Mouse (Mus musculus): ENCODE measurements around the gene Capzb. TPM values are rescaled to one million over a fixed set of nuclear protein-coding genes. Genes with fewer than 3 reads are reported as not detected.

Gene Capzb
- polyA plus RNA-seq, 1 experiment from 2014 or later: 249 TPM

DNA sequence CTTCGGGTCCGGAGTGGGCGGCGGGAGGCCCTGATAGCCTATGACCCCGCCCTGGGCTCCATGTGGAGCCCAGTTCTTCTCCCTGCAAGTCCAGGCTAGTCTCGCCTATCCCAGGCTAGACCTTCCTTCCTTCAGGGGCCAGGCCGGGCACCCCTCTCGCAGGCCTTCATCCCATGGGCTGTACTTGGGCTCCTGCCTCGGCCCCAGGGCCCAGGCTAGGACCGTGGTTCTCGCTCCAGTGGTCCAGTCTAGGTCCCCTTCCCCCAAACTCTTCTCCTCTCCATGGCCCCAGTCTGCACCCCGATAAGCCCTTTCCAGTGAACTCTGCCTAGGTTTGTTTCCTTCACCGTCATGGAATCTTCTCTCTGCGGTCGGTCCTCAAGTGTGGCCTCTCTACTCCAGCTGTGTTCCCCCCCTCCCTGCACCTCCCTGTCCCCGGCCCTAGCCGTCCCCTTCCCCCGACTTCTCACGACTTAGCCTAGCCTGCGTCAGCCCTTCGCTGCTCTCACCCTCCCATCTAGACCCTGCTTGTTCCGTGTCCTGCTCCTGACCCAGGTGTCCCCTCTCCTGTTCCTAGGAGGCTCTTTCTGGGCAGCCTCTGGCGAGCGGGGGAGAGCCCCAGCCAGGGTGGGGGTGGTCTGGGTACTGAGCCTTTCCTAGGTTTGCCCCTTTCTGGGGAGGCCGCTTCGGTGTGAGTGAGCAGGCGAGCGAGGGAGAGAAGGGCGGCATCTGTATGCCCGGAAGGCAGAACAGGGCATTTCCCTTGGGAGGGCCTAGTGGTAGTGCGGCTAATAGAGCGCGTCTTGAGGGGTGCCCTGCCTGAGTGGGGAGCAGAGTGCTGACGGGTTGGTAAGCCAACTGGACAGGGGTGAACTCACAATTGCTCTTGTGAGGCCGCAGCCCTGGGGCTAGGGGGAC is 736 bp downstream of the Capzb start:
- Histone ChIP-seq H3K9me3 (ENCODE audit: control insufficient read depth, low read length) (no peaks in the 10 kb centered on the region), H3K4me2 (replicated peaks) (peak overlapping the region; percentile 99), H3K27me3 (ENCODE audit: control insufficient read depth, insufficient read depth, low read length) (no peaks in the 10 kb centered on the region), H3K9ac (peak overlapping the region; percentile 95), H3K36me3 (replicated peaks; ENCODE audit: control insufficient read depth, insufficient read depth) (no peaks in the 10 kb centered on the region), H3K27ac (peak overlapping the region; percentile 83), H3K4me1 (replicated peaks; ENCODE audit: control insufficient read depth, insufficient read depth, low read length) (peaks cover 24% of the 10 kb centered on the region), H3K4me3 (replicated peaks; ENCODE audit: low read length) (peak overlapping the region; percentile 100)
- ATAC-seq (ENCODE audit: low FRiP score) (peak; percentile 31; the same call in 1 of the 2 replicates), DNase-seq (ENCODE audit: low spot score) (no peak)
- WGBS: 6% methylated on average over 35 of the region's 35 CpGs

GRCm38 (mm10) chr4:139195101-139195500 is 2.4 kb downstream of the Capzb start:
- no peak overlapping the region for H3K4me2 ChIP-seq (replicated peaks)
- ATAC-seq (ENCODE audit: low FRiP score): no peak
- WGBS: 88% methylated on average over 5 of the region's 5 CpGs
- no peak overlapping the region for H3K4me3 ChIP-seq (replicated peaks; ENCODE audit: low read length)
- DNase-seq (ENCODE audit: low spot score): no peak
- peaks cover 24% of the 10 kb centered on the region for H3K4me1 ChIP-seq (replicated peaks; ENCODE audit: control insufficient read depth, insufficient read depth, low read length)
- peaks cover 8% of the 10 kb centered on the region; the same call in 1 of the 2 replicates for H3K36me3 ChIP-seq (replicated peaks; ENCODE audit: control insufficient read depth, insufficient read depth)
- H3K9me3 ChIP-seq (ENCODE audit: control insufficient read depth, low read length): no peaks in the 10 kb centered on the region
- H3K27me3 ChIP-seq (ENCODE audit: control insufficient read depth, insufficient read depth, low read length): no peaks in the 10 kb centered on the region
- H3K27ac ChIP-seq: no peak overlapping the region
- no peak overlapping the region for H3K9ac ChIP-seq

DNA sequence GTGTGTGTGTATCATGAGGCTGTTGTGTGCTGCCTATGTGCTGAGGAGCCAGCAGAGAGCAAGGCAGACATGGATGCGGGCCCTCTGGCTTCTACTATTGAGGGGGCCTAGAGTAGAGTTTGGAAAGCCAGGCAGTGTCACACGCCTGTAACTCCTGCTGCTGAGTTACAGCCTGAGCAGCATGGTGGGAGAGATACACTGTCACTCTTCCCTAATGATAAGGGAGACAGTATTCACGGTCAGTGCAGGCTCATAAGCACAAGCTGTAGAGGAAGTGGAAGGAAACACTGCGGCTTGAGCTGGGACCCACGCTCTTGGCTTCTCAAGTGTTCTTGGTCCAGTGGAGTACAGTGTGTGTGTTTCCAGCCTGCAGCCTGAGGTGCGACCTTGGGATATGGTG is 3.8 kb downstream of the Capzb start:
- no peak for DNase-seq (ENCODE audit: low spot score)
- Histone ChIP-seq H3K9ac (no peak overlapping the region), H3K27me3 (ENCODE audit: control insufficient read depth, insufficient read depth, low read length) (no peaks in the 10 kb centered on the region), H3K36me3 (replicated peaks; ENCODE audit: control insufficient read depth, insufficient read depth) (peaks cover 9% of the 10 kb centered on the region; the same call in 1 of the 2 replicates), H3K4me1 (replicated peaks; ENCODE audit: control insufficient read depth, insufficient read depth, low read length) (peaks cover 20% of the 10 kb centered on the region), H3K27ac (no peak overlapping the region), H3K9me3 (ENCODE audit: control insufficient read depth, low read length) (no peaks in the 10 kb centered on the region), H3K4me3 (replicated peaks; ENCODE audit: low read length) (no peak overlapping the region), H3K4me2 (replicated peaks) (no peak overlapping the region)
- ATAC-seq (ENCODE audit: low FRiP score): no peak
- WGBS: 92% methylated on average over 6 of the region's 6 CpGs

- no peak overlapping the region for H3K4me2 ChIP-seq (replicated peaks)
- no peak overlapping the region for H3K27ac ChIP-seq
- H3K4me3 ChIP-seq (replicated peaks; ENCODE audit: low read length): no peak overlapping the region
- ATAC-seq (ENCODE audit: low FRiP score) (no peak), DNase-seq (ENCODE audit: low spot score) (no peak)
- H3K9ac ChIP-seq: no peak overlapping the region
- 91% methylated on average over 6 of the region's 6 CpGs for WGBS
- peaks cover 9% of the 10 kb centered on the region; the same call in 1 of the 2 replicates for H3K36me3 ChIP-seq (replicated peaks; ENCODE audit: control insufficient read depth, insufficient read depth)
- H3K9me3 ChIP-seq (ENCODE audit: control insufficient read depth, low read length): no peaks in the 10 kb centered on the region
- peaks cover 15% of the 10 kb centered on the region for H3K4me1 ChIP-seq (replicated peaks; ENCODE audit: control insufficient read depth, insufficient read depth, low read length)
- no peaks in the 10 kb centered on the region for H3K27me3 ChIP-seq (ENCODE audit: control insufficient read depth, insufficient read depth, low read length)
Observed at GRCm38 (mm10) chr4:139196949-139197348, 4.2 kb downstream of the Capzb start.

- Histone ChIP-seq H3K27me3 (ENCODE audit: control insufficient read depth, insufficient read depth, low read length) (no peaks in the 10 kb centered on the region), H3K9me3 (ENCODE audit: control insufficient read depth, low read length) (no peaks in the 10 kb centered on the region), H3K27ac (no peak overlapping the region), H3K4me2 (replicated peaks) (no peak overlapping the region), H3K9ac (no peak overlapping the region), H3K4me3 (replicated peaks; ENCODE audit: low read length) (no peak overlapping the region), H3K4me1 (replicated peaks; ENCODE audit: control insufficient read depth, insufficient read depth, low read length) (peaks cover 15% of the 10 kb centered on the region), H3K36me3 (replicated peaks; ENCODE audit: control insufficient read depth, insufficient read depth) (peaks cover 9% of the 10 kb centered on the region; the same call in 1 of the 2 replicates)
- DNase-seq (ENCODE audit: low spot score): no peak
- WGBS: 92% methylated on average over 5 of the region's 5 CpGs
- ATAC-seq (ENCODE audit: low FRiP score): no peak
Observed at GRCm38 (mm10) chr4:139197453-139197852, 4.8 kb downstream of the Capzb start.

DNA sequence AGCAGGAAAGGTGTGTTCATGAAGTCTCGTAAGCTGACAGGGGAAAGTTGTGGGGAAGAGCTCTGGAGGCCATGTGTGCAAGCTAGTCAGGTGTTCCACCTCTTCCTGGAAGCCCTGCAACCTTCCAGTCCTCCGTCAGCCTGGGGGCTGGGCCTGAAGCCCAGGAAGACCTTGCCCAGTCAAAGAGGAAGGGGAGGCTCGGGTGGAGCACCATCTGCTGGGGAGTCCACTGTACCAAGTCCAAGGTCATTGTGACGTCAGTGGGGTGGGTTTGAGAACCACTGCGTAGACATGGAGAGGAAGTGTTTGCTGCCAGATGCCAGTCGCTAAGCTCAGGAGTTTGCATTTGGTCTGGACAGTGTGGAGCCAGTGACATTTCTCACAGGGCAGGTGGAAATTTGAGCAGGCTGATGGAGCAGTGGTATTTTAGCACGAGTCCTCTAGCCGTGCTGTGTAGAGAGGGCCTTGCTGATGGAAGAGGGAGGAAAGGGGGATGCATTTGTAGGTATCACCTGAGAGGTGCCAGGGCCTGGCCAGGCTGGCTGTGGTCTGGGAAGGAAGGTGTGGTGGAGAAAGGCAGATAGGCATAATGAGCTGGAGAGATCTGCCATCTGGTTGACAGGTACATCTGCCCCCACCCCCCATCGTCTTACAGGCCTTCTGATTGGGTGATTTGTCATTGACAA is 5.4 kb downstream of the Capzb start:
- ATAC-seq (ENCODE audit: low FRiP score) (no peak), DNase-seq (ENCODE audit: low spot score) (no peak)
- no peak overlapping the region for H3K27ac ChIP-seq
- WGBS: 87% methylated on average over 9 of the region's 9 CpGs
- H3K36me3 ChIP-seq (replicated peaks; ENCODE audit: control insufficient read depth, insufficient read depth): peaks cover 9% of the 10 kb centered on the region; the same call in 1 of the 2 replicates
- H3K9me3 ChIP-seq (ENCODE audit: control insufficient read depth, low read length): no peaks in the 10 kb centered on the region
- H3K4me1 ChIP-seq (replicated peaks; ENCODE audit: control insufficient read depth, insufficient read depth, low read length): peaks cover 21% of the 10 kb centered on the region
- H3K27me3 ChIP-seq (ENCODE audit: control insufficient read depth, insufficient read depth, low read length): no peaks in the 10 kb centered on the region
- H3K4me3 ChIP-seq (replicated peaks; ENCODE audit: low read length): no peak overlapping the region
- H3K4me2 ChIP-seq (replicated peaks): no peak overlapping the region
- no peak overlapping the region for H3K9ac ChIP-seq

GRCm38 (mm10) chr4:139199126-139199525 is 6.4 kb downstream of the Capzb start:
- ATAC-seq (ENCODE audit: low FRiP score) (no peak), DNase-seq (ENCODE audit: low spot score) (no peak)
- H3K27me3 ChIP-seq (ENCODE audit: control insufficient read depth, insufficient read depth, low read length): no peaks in the 10 kb centered on the region
- peaks cover 13% of the 10 kb centered on the region for H3K4me1 ChIP-seq (replicated peaks; ENCODE audit: control insufficient read depth, insufficient read depth, low read length)
- no peak overlapping the region for H3K27ac ChIP-seq
- no peak overlapping the region for H3K4me3 ChIP-seq (replicated peaks; ENCODE audit: low read length)
- H3K9me3 ChIP-seq (ENCODE audit: control insufficient read depth, low read length): no peaks in the 10 kb centered on the region
- peaks cover 9% of the 10 kb centered on the region; the same call in 1 of the 2 replicates for H3K36me3 ChIP-seq (replicated peaks; ENCODE audit: control insufficient read depth, insufficient read depth)
- no peak overlapping the region for H3K4me2 ChIP-seq (replicated peaks)
- WGBS: 88% methylated on average over 9 of the region's 9 CpGs
- no peak overlapping the region for H3K9ac ChIP-seq

DNA sequence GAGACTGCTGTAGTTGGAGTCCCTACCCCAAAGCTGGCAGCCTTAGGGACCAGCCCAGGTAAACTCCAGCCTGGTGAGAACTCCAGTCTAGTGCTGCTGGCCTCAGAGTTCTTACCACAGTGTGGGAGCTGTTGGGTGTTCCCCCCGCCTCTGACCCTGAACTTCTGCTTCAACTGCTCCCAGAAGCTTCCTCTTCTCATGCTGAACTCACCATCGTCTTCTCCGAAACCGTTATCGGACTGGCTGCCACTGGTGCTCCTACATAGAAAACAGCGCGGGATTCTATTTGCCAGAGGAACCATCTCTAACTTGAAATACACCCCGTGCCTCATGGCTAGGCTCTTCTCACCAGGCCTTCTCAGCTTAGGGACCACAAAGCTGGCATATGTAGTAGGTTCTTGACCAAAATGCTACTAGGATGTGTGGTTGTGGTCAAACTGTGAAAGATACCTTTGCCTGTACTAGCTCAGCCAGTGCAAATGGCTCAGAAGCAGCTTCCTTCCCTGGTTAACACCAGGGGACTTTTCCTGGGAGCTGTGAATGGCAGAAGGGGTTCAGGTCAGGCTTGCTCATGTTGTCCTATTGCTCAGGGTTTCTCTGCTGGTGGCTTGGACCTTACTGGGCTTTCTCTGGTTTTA is 7.1 kb downstream of the Capzb start:
- DNase-seq (ENCODE audit: low spot score) (no peak), ATAC-seq (ENCODE audit: low FRiP score) (no peak)
- Histone ChIP-seq H3K36me3 (replicated peaks; ENCODE audit: control insufficient read depth, insufficient read depth) (peaks cover 9% of the 10 kb centered on the region; the same call in 1 of the 2 replicates), H3K27ac (no peak overlapping the region), H3K4me1 (replicated peaks; ENCODE audit: control insufficient read depth, insufficient read depth, low read length) (peaks cover 6% of the 10 kb centered on the region; the same call in 1 of the 2 replicates), H3K4me3 (replicated peaks; ENCODE audit: low read length) (no peak overlapping the region), H3K9ac (no peak overlapping the region), H3K4me2 (replicated peaks) (no peak overlapping the region), H3K27me3 (ENCODE audit: control insufficient read depth, insufficient read depth, low read length) (no peaks in the 10 kb centered on the region), H3K9me3 (ENCODE audit: control insufficient read depth, low read length) (no peaks in the 10 kb centered on the region)
- WGBS: 96% methylated on average over 8 of the region's 8 CpGs

GRCm38 (mm10) chr4:139200946-139201345 is 8.2 kb downstream of the Capzb start:
- ATAC-seq (ENCODE audit: low FRiP score) (no peak), DNase-seq (ENCODE audit: low spot score) (no peak)
- Histone ChIP-seq H3K4me2 (replicated peaks) (no peak overlapping the region), H3K9me3 (ENCODE audit: control insufficient read depth, low read length) (no peaks in the 10 kb centered on the region), H3K36me3 (replicated peaks; ENCODE audit: control insufficient read depth, insufficient read depth) (peaks cover 9% of the 10 kb centered on the region; the same call in 1 of the 2 replicates), H3K27ac (no peak overlapping the region), H3K4me1 (replicated peaks; ENCODE audit: control insufficient read depth, insufficient read depth, low read length) (peaks cover 6% of the 10 kb centered on the region; the same call in 1 of the 2 replicates), H3K9ac (no peak overlapping the region), H3K4me3 (replicated peaks; ENCODE audit: low read length) (no peak overlapping the region), H3K27me3 (ENCODE audit: control insufficient read depth, insufficient read depth, low read length) (no peaks in the 10 kb centered on the region)
- WGBS: 88% methylated on average over 3 of the region's 3 CpGs
